Mouse (Mus musculus) cerebellum, adult 9-10 months (tissue): ENCODE measurements at regions not wholly inside any gene's neighbourhood (a gene's known extent, or its start where the extent isn't known, plus 50 kb on each side); places are given as distances from the start of the nearest gene placed in this dataset.

Experiments
- DNase-seq: peaks from one replicate; pipeline ENCODE4 v3.0.0; 2022

DNA sequence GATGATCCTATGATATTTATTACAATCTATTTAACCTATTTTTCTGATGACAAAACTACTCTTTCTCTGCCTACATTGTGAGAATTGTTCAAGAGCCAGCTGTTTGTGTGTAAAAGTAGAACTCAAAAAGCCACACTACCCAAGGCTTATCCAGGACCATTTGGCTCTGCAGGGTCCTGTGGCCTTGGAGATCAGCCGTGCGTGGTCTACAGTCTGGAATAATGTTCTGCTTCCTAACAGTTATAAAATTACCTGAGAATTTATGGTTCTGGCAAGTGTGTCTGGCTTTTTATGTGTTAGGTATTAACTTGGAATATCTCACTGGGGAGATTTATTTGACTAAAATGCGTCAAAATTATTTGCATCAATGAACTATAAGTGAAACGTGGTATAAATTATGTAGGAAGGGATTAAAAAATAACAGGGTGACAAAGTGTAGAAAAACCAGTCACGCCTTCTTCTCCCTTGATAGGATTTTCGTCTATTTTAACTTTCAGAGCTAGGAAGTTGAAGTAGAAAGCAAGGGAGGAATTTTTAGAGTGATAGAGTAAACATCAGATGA lies 1789.0 kb upstream of the Gm7489 start:
- no peak for DNase-seq

DNA sequence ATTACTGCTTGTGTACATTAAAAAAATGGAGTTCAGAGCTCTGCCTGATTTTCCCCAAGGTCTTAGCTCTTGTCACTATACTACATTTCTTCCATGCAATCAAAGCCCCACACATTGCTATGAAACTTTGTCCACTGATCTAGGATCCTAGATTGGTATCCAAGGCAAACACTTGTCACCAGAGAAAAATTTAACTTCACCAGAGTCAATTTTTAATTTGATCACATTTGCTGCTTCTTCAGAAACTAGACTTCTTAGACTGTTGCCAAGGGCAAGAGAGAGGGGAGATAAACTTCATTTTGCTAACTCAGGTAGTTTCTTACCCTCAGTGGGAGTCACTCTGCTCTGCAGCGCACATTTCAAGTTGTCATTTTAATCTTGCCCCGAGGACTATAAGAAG lies 1775.9 kb upstream of the Gm7489 start:
- no peak for DNase-seq

DNA sequence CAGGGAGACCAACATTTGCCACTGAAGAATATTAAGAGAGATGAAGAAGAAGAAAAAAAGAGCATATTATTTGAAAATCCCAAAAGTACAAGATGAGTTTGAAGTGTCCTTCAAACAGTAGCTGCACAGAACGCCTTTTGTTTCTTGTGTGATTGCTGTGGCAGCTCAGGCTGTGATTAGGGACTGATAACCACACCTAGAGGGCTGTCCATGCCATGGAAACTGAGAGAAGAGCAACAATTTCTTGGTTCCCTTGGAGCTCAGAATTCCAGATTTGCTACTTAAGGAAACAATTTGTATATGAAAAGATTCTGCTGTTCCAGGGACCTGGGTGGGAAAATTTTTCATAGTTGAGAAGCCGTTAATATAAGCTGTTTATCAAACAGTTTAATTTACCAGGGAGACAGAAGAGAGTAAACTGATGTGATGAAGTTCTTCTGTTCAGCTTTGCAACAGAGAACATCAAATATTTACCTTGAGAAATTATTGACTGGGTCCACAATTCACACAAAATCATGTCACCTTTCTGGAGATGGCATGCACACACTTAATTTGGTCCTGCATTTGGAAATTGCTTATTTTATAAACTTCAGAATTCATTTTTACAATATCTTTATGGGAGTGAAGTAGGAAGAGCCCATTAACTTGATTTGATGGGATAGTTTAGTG lies 1770.2 kb upstream of the Gm7489 start:
- DNase-seq: no peak

DNA sequence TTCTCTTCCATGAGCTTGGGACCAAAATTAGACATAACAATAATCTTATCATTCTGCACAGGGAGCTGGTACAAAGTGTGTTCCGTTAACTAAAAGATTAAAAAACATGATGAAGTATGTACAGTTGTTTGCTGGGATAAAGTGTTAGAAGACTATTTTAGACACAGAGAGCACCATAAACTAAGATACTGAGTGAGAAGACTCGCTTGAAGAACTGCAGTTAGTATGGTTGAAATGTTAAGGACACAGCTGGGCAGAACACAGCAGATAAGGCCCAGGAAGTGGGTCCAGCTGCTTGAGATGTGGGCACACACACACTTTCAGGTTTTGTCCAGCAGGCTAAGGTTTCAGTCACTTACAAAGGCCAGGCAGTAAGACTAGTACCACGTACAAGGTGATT lies 1748.0 kb upstream of the Gm7489 start:
- no peak for DNase-seq

DNA sequence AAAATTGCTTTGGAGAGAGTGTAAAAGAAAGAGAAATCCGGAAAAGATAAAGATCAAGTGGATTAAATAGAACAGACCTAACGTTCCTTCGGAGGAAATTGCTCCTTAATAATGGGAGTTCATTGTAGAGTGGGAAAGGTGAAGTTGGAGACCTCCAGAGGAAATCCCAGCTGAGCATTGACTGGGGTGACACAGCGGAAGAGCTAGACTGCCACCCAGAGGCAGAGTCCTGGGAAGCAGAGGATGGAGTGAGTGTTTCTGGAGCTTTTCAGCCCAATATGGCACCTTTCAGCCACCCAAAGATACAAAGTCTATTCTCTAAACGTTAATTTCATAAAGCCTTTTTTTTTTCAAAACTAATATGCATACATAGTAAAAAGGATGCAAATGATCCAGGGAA lies 1731.3 kb upstream of the Gm7489 start:
- peak; percentile 26 for DNase-seq

DNA sequence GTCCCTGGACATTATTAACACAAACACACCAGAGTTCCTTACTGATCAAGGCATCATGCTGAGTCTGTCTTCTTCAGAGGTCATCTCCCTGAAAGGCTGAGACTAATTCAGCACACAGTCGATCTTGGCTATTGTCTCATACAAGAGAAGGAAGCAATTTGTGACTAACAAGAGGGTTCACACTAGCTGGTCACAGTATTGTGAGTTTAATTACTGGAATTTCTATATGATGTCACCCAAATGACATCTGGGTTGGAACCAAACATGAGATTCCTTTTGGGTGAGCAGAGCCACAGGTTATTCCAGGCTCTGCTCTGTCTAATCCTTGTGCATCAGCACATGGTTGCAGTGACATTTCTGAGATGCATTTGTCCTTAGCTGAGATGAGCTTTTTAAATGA lies 1728.9 kb upstream of the Gm7489 start:
- no peak for DNase-seq

DNA sequence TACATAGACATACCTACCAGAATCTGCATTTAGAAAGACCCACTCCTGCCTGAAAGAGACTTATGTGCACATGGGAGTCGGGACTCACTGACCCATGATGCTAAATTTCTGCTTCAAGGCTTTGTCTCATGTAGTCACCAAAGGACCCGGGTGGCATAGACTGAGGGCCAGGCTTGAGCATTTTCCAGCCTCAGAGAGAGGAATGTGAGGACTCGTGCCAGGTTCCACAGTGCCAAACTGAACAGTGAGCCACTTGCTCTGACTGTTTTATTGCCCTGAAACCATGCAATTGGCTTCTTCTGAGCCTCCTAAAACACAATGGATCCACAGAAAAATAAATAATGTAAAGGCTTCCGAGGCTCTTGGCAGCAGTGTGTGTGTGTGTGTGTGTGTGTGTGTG lies 1727.9 kb upstream of the Gm7489 start:
- peak; percentile 79 for DNase-seq

DNA sequence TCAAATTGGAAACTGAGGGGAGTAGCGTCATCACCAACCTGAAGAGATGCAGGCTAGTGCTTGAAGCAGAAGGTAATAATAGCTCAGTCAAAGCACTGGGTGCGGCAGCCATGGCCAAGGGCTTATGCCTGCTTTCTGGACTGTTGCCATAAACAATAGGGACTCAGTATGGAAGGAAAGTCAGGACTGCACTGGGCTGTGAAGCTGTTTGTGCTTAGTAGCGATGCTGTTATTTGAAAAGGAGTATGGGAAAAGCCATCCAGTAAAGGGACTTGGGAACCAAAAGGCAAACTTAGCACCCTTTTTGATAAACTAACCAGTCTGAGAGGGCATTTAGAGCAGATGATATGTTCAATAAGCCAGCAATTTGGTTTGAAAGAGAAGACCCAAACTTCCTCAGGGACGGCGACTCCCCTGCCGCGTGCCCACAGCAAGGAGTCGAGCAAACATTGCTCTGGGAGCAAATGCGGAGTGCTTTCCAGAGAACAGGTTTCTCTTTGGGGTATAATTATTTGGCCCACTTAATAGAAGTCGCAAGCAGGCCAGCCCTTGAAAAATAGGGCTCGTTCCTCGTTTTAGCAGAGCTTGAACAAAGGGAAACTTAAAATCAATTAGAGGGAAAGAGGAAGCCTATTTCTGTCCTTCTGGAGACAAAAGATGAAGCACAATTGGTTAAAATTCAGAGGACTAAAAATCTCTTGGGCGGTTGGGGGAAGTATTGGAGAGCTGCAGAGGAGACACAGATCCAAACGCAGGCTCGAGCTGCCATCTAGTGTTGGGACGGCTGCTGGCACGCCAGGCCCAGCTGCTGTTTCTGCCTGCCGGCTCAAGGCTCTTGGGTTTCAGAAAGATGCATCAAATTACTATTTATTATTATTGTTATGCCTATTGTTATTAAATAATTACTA lies 1724.3 kb upstream of the Gm7489 start:
- DNase-seq: peak; percentile 92

DNA sequence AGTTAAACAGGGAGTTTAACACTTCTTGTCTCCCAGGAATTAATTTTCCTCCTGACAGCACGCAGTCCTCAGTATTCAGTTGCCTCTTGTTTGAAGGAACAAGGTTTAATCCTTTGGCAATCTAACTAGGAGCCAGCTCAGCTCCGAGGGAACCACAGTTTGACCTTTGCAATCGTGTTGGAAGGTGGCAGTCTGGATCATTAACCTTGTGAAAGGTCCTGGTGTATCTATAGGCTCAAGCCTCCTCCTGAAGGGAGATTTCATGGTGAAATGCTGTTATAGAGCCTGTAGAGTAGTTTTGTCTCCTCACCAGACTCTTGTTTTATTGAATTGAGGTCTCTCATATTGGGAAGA lies 1723.6 kb upstream of the Gm7489 start:
- no peak for DNase-seq

DNA sequence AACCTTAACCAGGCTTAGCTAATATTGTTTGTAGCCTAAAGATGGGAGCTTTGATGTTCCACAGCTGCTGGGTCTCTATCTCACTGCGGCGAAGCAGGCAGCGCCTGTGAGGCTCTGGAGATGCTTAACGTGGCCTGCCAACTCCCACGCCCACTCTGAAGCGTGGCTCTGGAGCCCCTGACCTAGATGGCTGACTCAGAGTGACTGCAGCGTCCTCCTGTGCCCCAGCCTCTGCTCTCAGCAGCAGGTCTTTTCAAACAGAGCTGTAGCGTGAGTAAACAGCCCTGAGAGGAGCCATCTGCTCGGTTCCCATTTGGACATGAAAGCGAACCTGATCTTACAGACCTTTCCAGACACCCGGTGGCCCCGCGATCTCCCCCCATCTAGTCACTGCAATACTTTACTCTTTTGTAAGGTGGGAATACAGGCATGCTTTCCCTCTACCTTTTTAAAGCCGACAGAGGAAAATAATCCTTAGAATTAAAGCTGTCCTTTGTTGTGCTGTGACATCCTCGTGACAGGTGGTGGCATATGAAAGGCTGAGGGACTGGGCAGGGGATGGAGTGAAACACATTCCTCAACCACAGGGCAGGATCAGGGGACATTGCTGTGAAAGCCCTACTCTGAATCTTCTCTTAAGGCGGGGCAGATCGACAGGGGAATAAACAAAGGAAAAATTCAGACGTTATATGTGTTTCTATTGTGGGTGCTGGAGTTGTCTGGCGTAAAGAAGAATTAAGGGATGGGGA lies 1723.0 kb upstream of the Gm7489 start:
- DNase-seq: peak; percentile 91

DNA sequence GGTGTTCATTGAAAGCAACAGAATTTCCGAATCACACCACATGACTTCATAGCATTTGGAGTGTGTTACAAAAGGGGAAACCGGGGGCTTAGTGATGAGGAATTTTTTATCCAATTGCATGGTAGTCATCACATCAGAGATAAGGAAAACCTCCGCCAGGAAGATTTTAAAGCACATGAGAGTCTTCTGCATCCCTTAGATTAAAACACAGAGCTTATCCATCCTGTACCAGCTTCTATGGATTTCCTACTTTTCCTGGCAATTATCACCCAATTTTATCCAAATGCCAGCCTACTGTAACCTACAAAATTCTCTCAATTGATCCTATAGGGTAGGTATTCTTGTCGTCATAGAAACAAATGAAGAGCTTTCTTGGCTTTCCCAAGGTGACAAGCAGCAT lies 1718.6 kb upstream of the Gm7489 start:
- DNase-seq: no peak

DNA sequence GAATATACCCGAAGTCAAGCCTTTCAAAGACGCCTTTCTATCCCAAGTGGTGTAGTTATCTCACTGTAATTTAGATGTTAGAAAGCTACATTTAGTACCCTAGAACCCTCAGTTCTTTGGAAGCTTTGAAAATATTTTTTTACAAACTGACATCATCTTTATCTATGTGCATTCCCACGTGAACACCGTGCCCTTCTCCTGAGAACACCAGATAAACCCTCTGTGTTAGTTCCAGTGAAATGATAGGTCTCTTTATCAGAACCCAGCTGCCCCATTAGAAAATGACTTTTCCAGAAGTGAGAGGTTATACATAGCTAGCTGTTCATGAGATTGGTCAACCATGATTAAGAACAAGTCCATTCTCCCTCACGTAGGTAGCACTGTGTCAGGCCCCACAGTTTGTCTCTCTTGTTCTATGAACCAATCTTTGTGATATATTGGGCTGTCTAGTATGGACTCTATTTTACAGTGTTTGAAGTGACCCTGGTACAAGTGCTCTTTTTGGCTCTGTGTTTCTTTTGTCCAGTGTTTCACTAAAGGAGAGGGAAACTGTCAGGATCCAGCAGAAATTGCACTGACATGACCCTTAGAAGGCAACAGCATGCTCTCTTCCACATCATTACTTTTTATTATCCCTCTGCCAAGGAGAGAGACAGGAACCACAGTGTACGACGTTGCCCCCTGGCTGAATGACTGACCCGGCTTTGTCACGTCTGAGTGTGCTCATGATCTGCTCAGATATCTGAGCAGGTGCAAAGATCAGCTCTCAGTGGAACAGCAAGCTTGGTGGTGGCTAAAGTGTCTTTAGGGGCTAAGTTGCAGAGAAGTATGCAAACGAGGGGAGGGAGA lies 1717.9 kb upstream of the Gm7489 start:
- peak; percentile 24 for DNase-seq

DNA sequence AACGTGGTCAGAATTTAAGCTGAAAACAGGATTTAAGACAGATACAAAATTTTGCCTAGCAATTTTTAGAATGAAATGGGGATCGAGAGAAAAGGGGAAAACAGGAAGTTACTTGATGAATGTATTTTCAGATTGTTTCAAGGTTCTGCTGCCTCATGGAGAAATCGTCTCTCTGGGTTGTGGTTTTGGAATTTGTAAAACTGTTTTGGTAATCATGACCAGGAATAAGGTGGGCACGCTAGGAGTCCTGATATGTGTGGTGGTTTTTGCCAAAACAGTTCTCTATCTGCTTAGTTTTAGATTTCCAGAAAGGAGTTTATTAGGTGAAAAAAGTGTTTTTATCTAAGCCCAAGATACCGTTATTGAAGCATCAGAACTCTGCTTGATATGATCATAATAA lies 1716.9 kb upstream of the Gm7489 start:
- no peak for DNase-seq

DNA sequence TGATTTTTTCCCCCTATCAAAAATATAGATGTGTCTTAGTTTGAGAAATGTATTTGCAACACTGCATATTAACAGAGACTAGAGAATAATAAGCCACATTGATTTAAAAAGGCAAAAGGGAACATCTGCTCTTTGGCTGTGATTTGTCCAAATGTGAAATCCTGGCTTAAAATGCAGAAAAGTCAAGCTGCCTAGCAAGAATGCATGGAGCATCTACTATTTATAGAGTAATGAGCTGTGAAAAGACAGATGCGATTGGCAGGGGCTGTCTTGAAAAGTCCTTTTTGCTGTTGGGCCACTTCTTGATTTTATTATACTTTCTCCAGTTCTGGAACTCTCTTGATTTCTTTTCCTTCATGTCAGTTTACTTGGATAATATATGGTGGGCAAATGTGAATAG lies 1707.8 kb upstream of the Gm7489 start:
- no peak for DNase-seq

DNA sequence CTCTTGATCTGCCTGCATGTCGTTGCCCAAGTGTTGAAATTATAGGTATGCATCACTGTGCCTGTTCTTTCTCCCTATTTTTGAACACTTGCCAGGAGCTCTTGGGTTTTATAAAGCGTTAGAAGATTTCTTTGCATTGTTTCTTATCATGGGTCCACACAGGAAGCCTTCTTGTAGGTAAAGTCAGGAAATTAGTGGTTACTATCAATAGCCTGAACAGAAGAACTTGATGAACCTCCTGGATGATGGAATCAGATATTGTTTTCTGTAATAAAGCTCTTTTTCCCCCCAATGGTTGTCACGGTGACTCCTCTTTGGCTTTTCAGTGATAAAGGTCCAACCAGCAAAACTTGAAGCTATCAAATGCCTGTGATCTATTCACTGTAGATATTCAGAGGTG lies 1706.0 kb upstream of the Gm7489 start:
- no peak for DNase-seq

DNA sequence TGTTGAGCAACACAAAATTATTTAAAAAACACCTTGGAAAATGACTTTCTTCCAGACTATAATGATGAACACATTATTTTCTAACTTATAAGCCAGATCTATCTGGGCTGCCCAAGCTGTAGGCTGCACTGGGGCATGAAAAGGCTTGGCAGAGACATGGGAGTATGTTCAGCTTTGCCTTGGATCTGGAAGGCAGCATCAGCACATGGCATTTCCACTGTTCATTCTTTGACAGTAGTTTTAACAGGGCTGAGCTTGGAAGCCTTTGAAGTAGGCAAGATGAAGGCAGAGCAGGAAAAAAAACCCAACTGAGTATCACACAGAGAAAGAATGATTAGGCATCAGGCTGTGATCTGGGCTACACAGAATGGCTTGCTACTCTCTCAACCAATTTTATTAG lies 1705.3 kb upstream of the Gm7489 start:
- DNase-seq: no peak

DNA sequence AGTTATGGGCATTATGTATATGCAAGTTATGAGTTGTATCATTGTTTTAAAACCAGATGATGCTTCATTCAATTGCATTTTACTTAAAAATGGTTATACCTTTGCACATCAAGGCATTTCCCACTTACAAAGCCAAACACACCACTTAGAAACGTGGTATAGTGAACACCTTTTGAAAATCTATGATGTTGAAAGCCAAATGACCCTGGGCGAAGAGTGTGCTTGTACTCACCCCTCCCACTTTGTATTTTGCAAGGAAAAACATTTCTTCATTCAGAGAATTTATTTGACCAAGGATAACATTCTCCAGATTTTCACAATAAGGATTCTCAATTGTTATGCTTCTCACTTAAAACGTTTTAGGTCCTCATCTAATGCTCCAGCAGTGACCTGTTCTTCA lies 1693.5 kb upstream of the Gm7489 start:
- DNase-seq: no peak

DNA sequence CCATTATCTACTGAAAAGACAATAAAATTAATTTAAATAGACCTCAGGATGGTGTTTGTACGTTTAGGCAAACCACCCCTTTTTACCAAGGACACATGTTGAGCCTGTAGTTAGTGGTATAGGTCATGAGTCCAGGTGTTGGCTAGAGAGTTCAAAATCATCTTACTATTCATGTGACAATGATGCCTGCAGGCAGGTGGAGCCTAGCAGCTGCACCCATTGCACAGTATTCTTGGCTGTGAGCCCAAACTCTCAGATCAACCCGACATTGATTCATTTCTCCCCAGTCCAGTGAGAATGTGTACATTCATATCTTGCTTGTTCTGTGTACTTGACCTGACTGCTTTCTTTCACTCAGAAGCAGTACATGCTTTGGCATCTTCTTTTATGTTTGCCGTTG lies 1677.4 kb upstream of the Gm7489 start:
- DNase-seq: no peak

DNA sequence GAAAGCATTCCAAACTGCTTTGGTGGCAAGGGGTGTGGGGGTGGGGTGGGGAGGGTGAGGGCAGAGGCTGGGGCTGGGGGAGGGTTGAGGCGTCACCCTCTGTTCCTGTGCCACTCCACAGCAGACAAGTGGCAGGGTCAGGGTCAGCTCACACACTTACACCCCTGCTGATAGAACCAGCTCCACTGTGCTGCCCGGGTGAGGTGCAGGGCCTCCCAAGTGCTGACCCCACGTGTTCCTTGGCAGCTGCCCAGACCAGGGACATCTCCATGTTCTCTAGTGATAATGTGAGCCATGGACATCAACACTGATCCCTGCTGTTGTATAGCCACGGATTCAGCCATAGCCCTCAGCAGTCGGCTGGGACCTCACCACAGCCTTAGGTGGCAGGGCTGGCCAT lies 1652.3 kb upstream of the Gm7489 start:
- DNase-seq: no peak

DNA sequence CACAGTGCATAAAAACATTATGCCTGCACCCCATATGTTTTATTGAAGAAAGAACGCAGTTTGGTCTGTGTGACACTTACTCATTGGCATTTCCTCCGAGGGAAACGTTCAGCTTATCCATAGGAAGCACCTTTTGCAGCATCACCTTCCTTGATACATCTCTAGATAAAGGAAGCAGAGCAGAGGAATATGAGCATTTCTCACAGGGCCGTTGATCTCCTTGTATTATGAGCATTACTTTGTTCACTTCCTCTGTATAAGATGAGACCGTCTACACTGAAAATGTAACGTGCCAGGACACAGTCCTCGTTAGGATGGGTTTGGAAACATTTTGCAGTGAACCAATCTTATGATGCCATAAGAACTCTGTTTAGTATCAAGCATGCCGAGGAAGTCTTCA lies 1648.5 kb upstream of the Gm7489 start:
- DNase-seq: no peak

DNA sequence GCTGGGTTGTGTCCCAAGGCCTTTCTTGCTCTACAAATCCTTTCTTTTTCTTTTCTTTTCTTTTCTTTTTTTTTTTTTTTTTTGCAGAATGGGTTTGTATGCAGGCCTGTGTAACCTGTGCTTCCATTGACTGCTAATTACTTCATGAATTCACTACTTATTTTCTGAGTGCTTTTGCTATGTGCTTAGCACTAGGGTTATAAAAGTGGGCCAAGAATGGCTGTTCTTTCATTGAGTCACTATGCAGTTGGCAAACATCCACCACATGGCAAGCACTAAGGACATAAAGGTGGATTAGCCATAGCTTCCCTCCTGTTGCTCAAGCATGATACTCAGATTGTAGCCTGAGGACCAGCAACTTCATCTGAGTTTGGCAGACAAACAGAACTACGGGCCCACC lies 1641.8 kb upstream of the Gm7489 start:
- no peak for DNase-seq
